Mouse (Mus musculus): ENCODE measurements around the gene Prrc2a. TPM values are rescaled to one million over a fixed set of nuclear protein-coding genes. Genes with fewer than 3 reads are reported as not detected.

The Prrc2a gene
- polyA plus RNA-seq, 2 experiments = 33.4 to 61.4 TPM

DNA sequence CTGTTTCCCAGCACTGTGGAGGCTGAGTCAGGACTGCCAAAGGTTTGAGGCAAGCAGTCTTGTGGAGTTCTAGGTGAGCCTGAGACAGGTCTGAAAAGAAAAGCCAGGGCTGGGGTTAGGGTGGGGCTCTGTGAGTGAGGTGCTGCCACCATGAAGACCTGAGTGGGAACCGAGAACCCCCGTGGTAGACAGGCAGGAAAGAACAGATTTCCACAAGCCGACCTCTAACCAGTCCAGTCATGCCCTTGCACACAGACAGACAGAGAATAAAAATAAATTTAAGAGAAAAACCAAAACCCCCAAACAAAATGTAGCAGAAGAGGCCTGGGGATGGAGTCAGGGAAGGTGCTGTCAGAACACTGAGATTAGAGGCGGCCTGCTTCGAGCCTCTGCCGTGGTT is 10.7 kb upstream of the Prrc2a start:
- H3K4me2 ChIP-seq (ENCODE audit: low read depth) = no peak overlapping the region
- DNase-seq (ENCODE audit: low read depth in 3 of 3, low spot score in 3 of 3) = no peak
- ATAC-seq (ENCODE audit: insufficient read depth) = no peak
- no peak overlapping the region for H3K9ac ChIP-seq (replicated peaks)
- H3K4me3 ChIP-seq (ENCODE audit: insufficient read depth in 1 of 2, low read depth in 2 of 2, low read length in 2 of 2) = no peak overlapping the region
- peaks cover 0 to 4% of the 10 kb centered on the region in 2 experiments; a peak in 1 of 4 replicates for H3K4me1 ChIP-seq (replicated peaks; ENCODE audit: control insufficient read depth in 2 of 2, insufficient read depth in 2 of 2, low read length in 1 of 2)
- H3K36me3 ChIP-seq (replicated peaks; ENCODE audit: control insufficient read depth, insufficient read depth, low read depth) = no peaks in the 10 kb centered on the region
- TF ChIP-seq EP300 (IDR thresholded peaks at IDR 0.05; ENCODE audit: low read depth) (no peak), CTCF (IDR thresholded peaks at IDR 0.05; ENCODE audit: low read depth) (no peak)
- no peaks in the 10 kb centered on the region for H3K9me3 ChIP-seq (ENCODE audit: control insufficient read depth, low read length)
- WGBS (ENCODE audit: insufficient replicate concordance) = 60% methylated on average over 6 of the region's 6 CpGs
- no peaks in the 10 kb centered on the region for H3K27me3 ChIP-seq (ENCODE audit: control insufficient read depth, insufficient read depth, low read length)
- H3K27ac ChIP-seq = no peak overlapping the region

DNA sequence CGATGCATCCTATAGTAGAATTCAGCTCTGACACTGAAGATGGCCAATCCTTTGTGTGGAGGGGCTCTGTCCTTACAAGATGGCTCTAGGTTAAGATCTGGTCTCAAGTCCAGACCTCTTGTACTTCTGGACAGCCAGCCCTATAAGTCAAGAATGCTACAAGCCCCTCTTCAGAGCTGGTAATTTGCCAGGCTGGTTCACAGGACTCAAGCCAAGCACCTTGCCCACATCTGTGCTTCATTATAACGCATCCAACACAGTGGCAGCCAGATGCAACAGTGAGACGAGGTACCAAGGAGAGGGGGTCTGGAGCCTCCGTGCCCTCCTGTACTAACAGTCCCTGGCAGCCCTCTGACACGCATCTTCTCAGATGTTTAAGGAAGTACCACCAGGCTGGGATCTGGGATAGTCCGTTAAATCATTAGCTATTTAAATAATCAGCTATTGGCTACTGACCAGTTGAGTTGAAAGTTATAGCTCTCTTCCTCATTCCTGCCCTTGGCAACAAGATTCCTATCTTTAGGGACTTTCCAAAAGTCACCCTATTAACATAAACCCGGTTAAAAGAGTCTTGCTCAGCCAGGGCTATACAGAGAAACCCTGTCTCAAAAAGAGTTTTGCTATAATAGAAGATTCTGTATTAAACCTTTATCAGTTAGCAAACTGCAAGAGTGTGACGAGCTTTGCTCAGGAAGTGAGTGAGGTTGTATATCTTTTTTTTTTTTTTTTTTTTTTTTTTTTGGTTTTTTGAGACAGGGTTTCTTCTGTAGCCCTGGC is 9.7 kb upstream of the Prrc2a start:
- Histone ChIP-seq H3K27ac (no peak overlapping the region), H3K4me2 (ENCODE audit: low read depth) (no peak overlapping the region), H3K4me1 (replicated peaks; ENCODE audit: control insufficient read depth in 2 of 2, insufficient read depth in 2 of 2, low read length in 1 of 2) (peaks cover 0 to 4% of the 10 kb centered on the region in 2 experiments; a peak in 1 of 4 replicates), H3K36me3 (replicated peaks; ENCODE audit: control insufficient read depth, insufficient read depth, low read depth) (no peaks in the 10 kb centered on the region), H3K4me3 (ENCODE audit: insufficient read depth in 1 of 2, low read depth in 2 of 2, low read length in 2 of 2) (no peak overlapping the region), H3K9ac (replicated peaks) (no peak overlapping the region), H3K9me3 (ENCODE audit: control insufficient read depth, low read length) (no peaks in the 10 kb centered on the region), H3K27me3 (ENCODE audit: control insufficient read depth, insufficient read depth, low read length) (no peaks in the 10 kb centered on the region)
- 45% methylated on average over 8 of the region's 8 CpGs for WGBS (ENCODE audit: insufficient replicate concordance)
- no peak for TF ChIP-seq CTCF (IDR thresholded peaks at IDR 0.05; ENCODE audit: low read depth)
- no peak for TF ChIP-seq EP300 (IDR thresholded peaks at IDR 0.05; ENCODE audit: low read depth)
- DNase-seq (ENCODE audit: low read depth in 3 of 3, low spot score in 3 of 3) (no peak), ATAC-seq (ENCODE audit: insufficient read depth) (no peak)

GRCm38 (mm10) chr17:35173329-35173728 is 8.6 kb upstream of the Prrc2a start:
- H3K4me1 ChIP-seq (replicated peaks; ENCODE audit: control insufficient read depth in 2 of 2, insufficient read depth in 2 of 2, low read length in 1 of 2) = peaks cover 0 to 4% of the 10 kb centered on the region in 2 experiments; a peak in 1 of 4 replicates

GRCm38 (mm10) chr17:35172445-35173234 is 7.9 kb upstream of the Prrc2a start:
- TF ChIP-seq CTCF (IDR thresholded peaks at IDR 0.05; ENCODE audit: low read depth) (no peak), EP300 (IDR thresholded peaks at IDR 0.05; ENCODE audit: low read depth) (no peak)

More at GRCm38 (mm10) chr17:35173329-35173728, 8.6 kb upstream of the Prrc2a start:
- H3K27ac ChIP-seq = no peak overlapping the region
- ATAC-seq (ENCODE audit: insufficient read depth) = no peak
- no peak for TF ChIP-seq CTCF (IDR thresholded peaks at IDR 0.05; ENCODE audit: low read depth)
- TF ChIP-seq EP300 (IDR thresholded peaks at IDR 0.05; ENCODE audit: low read depth) = no peak
- no peak overlapping the region for H3K4me3 ChIP-seq (ENCODE audit: insufficient read depth in 1 of 2, low read depth in 2 of 2, low read length in 2 of 2)
- WGBS (ENCODE audit: insufficient replicate concordance) = 52% methylated on average over 3 of the region's 3 CpGs
- DNase-seq (ENCODE audit: low read depth in 3 of 3, low spot score in 3 of 3) = no peak
- no peaks in the 10 kb centered on the region for H3K27me3 ChIP-seq (ENCODE audit: control insufficient read depth, insufficient read depth, low read length)
- H3K4me2 ChIP-seq (ENCODE audit: low read depth) = no peak overlapping the region
- no peaks in the 10 kb centered on the region for H3K36me3 ChIP-seq (replicated peaks; ENCODE audit: control insufficient read depth, insufficient read depth, low read depth)
- no peaks in the 10 kb centered on the region for H3K9me3 ChIP-seq (ENCODE audit: control insufficient read depth, low read length)
- H3K9ac ChIP-seq (replicated peaks) = no peak overlapping the region

More at GRCm38 (mm10) chr17:35172445-35173234, 7.9 kb upstream of the Prrc2a start:
- DNase-seq (ENCODE audit: low read depth in 3 of 3, low spot score in 3 of 3) (no peak), ATAC-seq (ENCODE audit: insufficient read depth) (no peak)
- H3K36me3 ChIP-seq (replicated peaks; ENCODE audit: control insufficient read depth, insufficient read depth, low read depth) = no peaks in the 10 kb centered on the region
- 55% methylated on average over 11 of the region's 11 CpGs for WGBS (ENCODE audit: insufficient replicate concordance)
- H3K9me3 ChIP-seq (ENCODE audit: control insufficient read depth, low read length) = no peaks in the 10 kb centered on the region
- no peaks in the 10 kb centered on the region for H3K27me3 ChIP-seq (ENCODE audit: control insufficient read depth, insufficient read depth, low read length)
- H3K9ac ChIP-seq (replicated peaks) = no peak overlapping the region
- no peak overlapping the region for H3K4me3 ChIP-seq (ENCODE audit: insufficient read depth in 1 of 2, low read depth in 2 of 2, low read length in 2 of 2)
- no peak overlapping the region for H3K27ac ChIP-seq
- H3K4me2 ChIP-seq (ENCODE audit: low read depth) = no peak overlapping the region
- H3K4me1 ChIP-seq (replicated peaks; ENCODE audit: control insufficient read depth in 2 of 2, insufficient read depth in 2 of 2, low read length in 1 of 2) = peaks cover 0 to 4% of the 10 kb centered on the region in 2 experiments; a peak in 1 of 4 replicates

Data from liver, embryonic 14.5 days (tissue).